Mouse (Mus musculus) myocyte (in vitro differentiated cells): Measurements from ENCODE around the gene Cnih2.

Experiments used
- E2F4 ChIP-seq: IDR thresholded peaks from one replicate; pipeline ENCODE4 v1.6.1; 2011; ENCODE audit warnings: mild to moderate bottlenecking, control low read depth, moderate library complexity; ENCODE audit not compliant: insufficient read depth
- MAX ChIP-seq: IDR thresholded peaks from one replicate; pipeline ENCODE4 v1.6.1; 2011; ENCODE audit warnings: low read depth, mild to moderate bottlenecking, control low read depth
- MYOD1 ChIP-seq, 3 experiments: IDR thresholded peaks; one replicate each; pipeline ENCODE4 v1.6.1; 2011; ENCODE audit warnings: control low read depth in 2 of 3, low read depth in 2 of 3, mild to moderate bottlenecking in 2 of 3, moderate library complexity in 1 of 3; ENCODE audit not compliant: insufficient read length in 2 of 3, control insufficient read depth in 1 of 3
- POLR2A ChIP-seq: IDR thresholded peaks from one replicate; pipeline ENCODE4 v1.6.1; 2011; ENCODE audit warnings: low read depth, mild to moderate bottlenecking, control low read depth, moderate library complexity; ENCODE audit not compliant: insufficient read length
- POLR2AphosphoS2 ChIP-seq: IDR thresholded peaks from one replicate; pipeline ENCODE4 v1.6.1; 2011; ENCODE audit warnings: low read depth, control low read depth; ENCODE audit not compliant: insufficient read length
- SRF ChIP-seq: IDR thresholded peaks from one replicate; pipeline ENCODE4 v1.6.1; 2011; ENCODE audit warnings: low read depth; ENCODE audit not compliant: control insufficient read depth, insufficient read length
- TCF12 ChIP-seq: IDR thresholded peaks from one replicate; pipeline ENCODE4 v1.6.1; 2011; ENCODE audit warnings: mild to moderate bottlenecking, control low read depth; ENCODE audit not compliant: poor library complexity, insufficient read depth, severe bottlenecking
- USF1 ChIP-seq: IDR thresholded peaks from one replicate; pipeline ENCODE4 v1.6.1; 2011; ENCODE audit warnings: low read depth, mild to moderate bottlenecking, control low read depth, moderate library complexity

GRCm38 (mm10) chr19:5053909-5054308 lies 44.4 kb downstream of the Cnih2 start:
- TF ChIP-seq POLR2A (peak; percentile 71), MAX (no peak), E2F4 (no peak), SRF (no peak), MYOD1 (IDR thresholded peaks at IDR 0.05; ENCODE audit: control insufficient read depth in 1 of 3, insufficient read length in 2 of 3, low read depth in 2 of 3) (no peak), TCF12 (no peak), USF1 (no peak), POLR2AphosphoS2 (peak; percentile 79)
